Mouse (Mus musculus): ENCODE measurements at regions not wholly inside any gene's neighbourhood (a gene's known extent, or its start where the extent isn't known, plus 50 kb on each side); places are given as distances from the start of the nearest gene placed in this dataset.
"Not testable (repeated sequence)": the region's sequence is repeated elsewhere in the genome, so short reads cannot be mapped to it uniquely, and the experiment has no call there.

DNA sequence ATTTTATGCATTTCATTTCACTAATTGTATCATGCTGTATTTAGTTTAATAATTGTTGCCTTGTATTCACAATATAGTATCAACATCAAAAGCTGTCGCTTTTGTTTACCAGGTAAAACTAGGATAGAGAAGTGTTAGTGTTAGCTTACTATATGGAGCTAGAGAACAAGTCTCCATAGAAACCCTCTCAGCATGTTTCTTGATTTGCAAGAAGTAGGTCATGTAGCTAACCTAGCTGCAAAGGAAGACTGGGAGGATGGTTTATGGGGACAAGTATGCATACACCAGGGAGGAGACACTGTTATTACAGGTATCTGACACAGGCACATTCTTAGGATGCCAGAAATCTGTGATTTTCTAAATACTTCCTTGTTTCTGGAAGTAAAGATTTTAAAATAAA lies 357.3 kb upstream of the Gnai1 start:
- H3K27me3 ChIP-seq (ENCODE audit: insufficient read depth, low read length), result no peaks in the 10 kb centered on the region
- no peak overlapping the region for H3K4me3 ChIP-seq (ENCODE audit: low read depth, low read length)
- no peak overlapping the region for H3K27ac ChIP-seq (ENCODE audit: low read depth, low read length)
- ATAC-seq (ENCODE audit: low FRiP score), result 0 out of 2 replicates have a peak, but pooled peaks have one; percentile 47
- H3K4me2 ChIP-seq (ENCODE audit: low read depth, low read length, poor library complexity, severe bottlenecking), result no peak overlapping the region
- peak; percentile 2 for DNase-seq (ENCODE audit: low spot score)
- no peak overlapping the region for H3K9ac ChIP-seq (replicated peaks; ENCODE audit: low read length, poor library complexity, severe bottlenecking)
- H3K36me3 ChIP-seq (ENCODE audit: insufficient read depth, low read length), result no peaks in the 10 kb centered on the region
- H3K9me3 ChIP-seq (ENCODE audit: low read length), result no peaks in the 10 kb centered on the region
- TF ChIP-seq CTCF (IDR thresholded peaks at IDR 0.05), result no peak
- 89% methylated on average over 1 of the region's 1 CpGs for WGBS
- H3K4me1 ChIP-seq (ENCODE audit: insufficient read depth, low read length), result no peaks in the 10 kb centered on the region

- Histone ChIP-seq H3K4me3 (ENCODE audit: low read depth, low read length) (no peak overlapping the region), H3K36me3 (ENCODE audit: insufficient read depth, low read length) (no peaks in the 10 kb centered on the region), H3K9ac (replicated peaks; ENCODE audit: low read length, poor library complexity, severe bottlenecking) (no peak overlapping the region), H3K4me1 (ENCODE audit: insufficient read depth, low read length) (no peaks in the 10 kb centered on the region), H3K27me3 (ENCODE audit: insufficient read depth, low read length) (no peaks in the 10 kb centered on the region), H3K27ac (ENCODE audit: low read depth, low read length) (no peak overlapping the region), H3K9me3 (ENCODE audit: low read length) (no peaks in the 10 kb centered on the region), H3K4me2 (ENCODE audit: low read depth, low read length, poor library complexity, severe bottlenecking) (no peak overlapping the region)
- ATAC-seq (ENCODE audit: low FRiP score), result no peak
- no peak for TF ChIP-seq CTCF (IDR thresholded peaks at IDR 0.05)
- no peak for DNase-seq (ENCODE audit: low spot score)
- WGBS, result 16% methylated on average over 2 of the region's 2 CpGs
These were observed 328.3 kb upstream of the Gnai1 start for GRCm38 (mm10) chr5:18688488-18688887.

GRCm38 (mm10) chr5:18687341-18687740 lies 327.2 kb upstream of the Gnai1 start:
- no peak for DNase-seq (ENCODE audit: low spot score)
- Histone ChIP-seq H3K36me3 (ENCODE audit: insufficient read depth, low read length) (no peaks in the 10 kb centered on the region), H3K27me3 (ENCODE audit: insufficient read depth, low read length) (no peaks in the 10 kb centered on the region), H3K9ac (replicated peaks; ENCODE audit: low read length, poor library complexity, severe bottlenecking) (no peak overlapping the region), H3K9me3 (ENCODE audit: low read length) (no peaks in the 10 kb centered on the region), H3K4me2 (ENCODE audit: low read depth, low read length, poor library complexity, severe bottlenecking) (no peak overlapping the region), H3K4me1 (ENCODE audit: insufficient read depth, low read length) (no peaks in the 10 kb centered on the region), H3K4me3 (ENCODE audit: low read depth, low read length) (no peak overlapping the region), H3K27ac (ENCODE audit: low read depth, low read length) (no peak overlapping the region)
- TF ChIP-seq CTCF (IDR thresholded peaks at IDR 0.05), result no peak
- ATAC-seq (ENCODE audit: low FRiP score), result no peak
- WGBS, result 91% methylated on average over 3 of the region's 3 CpGs

GRCm38 (mm10) chr5:18653925-18654324 lies 293.8 kb upstream of the Gnai1 start:
- Histone ChIP-seq H3K4me2 (ENCODE audit: low read depth, low read length, poor library complexity, severe bottlenecking) (no peak overlapping the region), H3K9ac (replicated peaks; ENCODE audit: low read length, poor library complexity, severe bottlenecking) (no peak overlapping the region), H3K36me3 (ENCODE audit: insufficient read depth, low read length) (no peaks in the 10 kb centered on the region), H3K4me1 (ENCODE audit: insufficient read depth, low read length) (no peaks in the 10 kb centered on the region), H3K9me3 (ENCODE audit: low read length) (0 out of 2 replicates have a peak, but pooled peaks cover 3% of the 10 kb centered on the region), H3K27ac (ENCODE audit: low read depth, low read length) (no peak overlapping the region), H3K27me3 (ENCODE audit: insufficient read depth, low read length) (no peaks in the 10 kb centered on the region), H3K4me3 (ENCODE audit: low read depth, low read length) (no peak overlapping the region)
- DNase-seq (ENCODE audit: low spot score), result no peak
- no peak for ATAC-seq (ENCODE audit: low FRiP score)
- no peak for TF ChIP-seq CTCF (IDR thresholded peaks at IDR 0.05)

GRCm38 (mm10) chr5:18630864-18631263 lies 270.7 kb upstream of the Gnai1 start:
- H3K9me3 ChIP-seq (ENCODE audit: low read length); H3K9ac ChIP-seq (replicated peaks; ENCODE audit: low read length, poor library complexity, severe bottlenecking); DNase-seq (ENCODE audit: low spot score); H3K4me3 ChIP-seq (ENCODE audit: low read depth, low read length); H3K27ac ChIP-seq (ENCODE audit: low read depth, low read length); H3K4me1 ChIP-seq (ENCODE audit: insufficient read depth, low read length); H3K36me3 ChIP-seq (ENCODE audit: insufficient read depth, low read length); H3K4me2 ChIP-seq (ENCODE audit: low read depth, low read length, poor library complexity, severe bottlenecking); ATAC-seq (ENCODE audit: low FRiP score); H3K27me3 ChIP-seq (ENCODE audit: insufficient read depth, low read length): not testable (repeated sequence)
- 83% methylated on average over 2 of the region's 3 CpGs for WGBS

All from midbrain, postnatal 0 days (tissue).